Mouse (Mus musculus): ENCODE measurements at regions not wholly inside any gene's neighbourhood (a gene's known extent, or its start where the extent isn't known, plus 50 kb on each side); places are given as distances from the start of the nearest gene placed in this dataset. TPM values are rescaled to one million over a fixed set of nuclear protein-coding genes. Genes with fewer than 3 reads are reported as not detected.

DNA sequence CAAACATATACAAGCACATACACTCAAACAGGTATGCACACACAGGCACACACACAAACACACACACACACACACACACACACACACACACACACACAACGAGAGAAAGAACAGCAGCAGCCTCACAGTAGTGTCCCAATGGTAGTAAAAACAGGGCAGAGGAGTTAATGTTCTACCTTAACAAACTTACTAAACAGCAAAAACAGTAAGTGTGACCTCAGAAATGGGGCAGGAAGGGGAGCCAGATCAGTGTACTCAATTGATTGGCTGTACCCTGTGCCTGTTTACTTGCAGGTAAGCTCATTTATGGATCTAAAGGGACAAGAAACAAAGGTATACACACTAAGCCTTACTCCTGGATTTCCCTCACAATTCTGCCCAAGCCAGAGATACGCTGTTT lies 53.6 kb upstream of the Ell2 start:
- no peaks in the 10 kb centered on the region for H3K27me3 ChIP-seq (ENCODE audit: control insufficient read depth, insufficient read depth, low read length)
- WGBS = 92% methylated on average over 2 of the region's 2 CpGs
- DNase-seq (ENCODE audit: low spot score) (no peak), ATAC-seq (ENCODE audit: low FRiP score) (no peak)
- H3K4me3 ChIP-seq (replicated peaks; ENCODE audit: low read length) = no peak overlapping the region
- no peak overlapping the region for H3K27ac ChIP-seq
- H3K36me3 ChIP-seq (replicated peaks; ENCODE audit: control insufficient read depth, insufficient read depth) = no peaks in the 10 kb centered on the region
- H3K4me1 ChIP-seq (replicated peaks; ENCODE audit: control insufficient read depth, insufficient read depth, low read length) = no peaks in the 10 kb centered on the region
- no peaks in the 10 kb centered on the region for H3K9me3 ChIP-seq (ENCODE audit: control insufficient read depth, low read length)
- no peak overlapping the region for H3K9ac ChIP-seq
- no peak overlapping the region for H3K4me2 ChIP-seq (replicated peaks)

MicroRNAs encoded in the stretch of these regions (microRNA counts, 519-probe panel; counts per million panel counts)
- not detected for microRNA mmu-miR-682

Small RNAs in the stretch of these regions (microRNA-seq; reads per million reads assigned to microRNA genes)
- not detected for gene Mir682

Data from hindbrain, embryonic 14.5 days (tissue).